Mouse (Mus musculus): Measurements from ENCODE around the gene Arsj.

GRCm38 (mm10) chr3:126362392-126362791, 1.1 kb upstream of the Arsj start:
- TF ChIP-seq CTCF (IDR thresholded peaks at IDR 0.05; ENCODE audit: control insufficient read depth, insufficient read depth, low read length) (no peak), POLR2A (IDR thresholded peaks at IDR 0.05; ENCODE audit: borderline replicate concordance, control insufficient read depth, low read depth, low read length) (no peak)

Measured in bone marrow, adult 2 months (tissue).